Mouse (Mus musculus) small intestine, adult 2 months (tissue): Measurements from ENCODE around the gene 5430419D17Rik. TPM values are rescaled to one million over a fixed set of nuclear protein-coding genes. Genes with fewer than 3 reads are reported as not detected.

Experiments used
- H3K27ac ChIP-seq: fragments of 200-500 bp; 2 replicates; pipeline ENCODE4 v1.5.1; 2012; ENCODE audit warnings: low read depth, low read length, control low read depth, inconsistent platforms; ENCODE audit not compliant: insufficient read depth
- H3K27me3 ChIP-seq: fragments of 200-500 bp; 2 replicates; pipeline ENCODE4 v1.6.1; 2012; ENCODE audit warnings: mild to moderate bottlenecking, moderate library complexity, low read length, inconsistent platforms; ENCODE audit not compliant: control insufficient read depth, insufficient read depth
- H3K36me3 ChIP-seq: fragments of 200-500 bp; 2 replicates; pipeline ENCODE4 v1.6.1; 2012; ENCODE audit warnings: mild to moderate bottlenecking, low read length, control low read depth, inconsistent platforms; ENCODE audit not compliant: control insufficient read depth, insufficient read depth
- H3K4me1 ChIP-seq: fragments of 200-500 bp; 2 replicates; pipeline ENCODE4 v1.6.1; 2012; ENCODE audit warnings: low read length, inconsistent platforms, mixed read lengths; ENCODE audit not compliant: control insufficient read depth, insufficient read depth, insufficient read length
- H3K4me3 ChIP-seq: fragments of 200-500 bp; 2 replicates; pipeline ENCODE4 v1.5.1; 2012; ENCODE audit warnings: low read depth, mild to moderate bottlenecking, control low read depth, inconsistent platforms, low read length, moderate library complexity
- CTCF ChIP-seq: fragments of 200-500 bp; IDR thresholded peaks from 2 replicates; pipeline ENCODE4 v1.5.1; 2012; ENCODE audit warnings: low read depth, mild to moderate bottlenecking, control low read depth, inconsistent platforms, low read length, moderate library complexity, mixed read lengths; ENCODE audit not compliant: insufficient replicate concordance, insufficient read length; ENCODE audit errors: extremely low read depth
- POLR2A ChIP-seq: fragments of 200-500 bp; IDR thresholded peaks from 2 replicates; pipeline ENCODE4 v1.6.1; 2012; ENCODE audit warnings: low read depth, mild to moderate bottlenecking, control low read depth, inconsistent platforms, low read length, moderate library complexity
- WGBS: fragments of 180-500 bp; shearing (Covaris S2); methylation state at CpG from one replicate; pipeline ENCODE4 v1.1.7; 2018; 5-methylcytosine and 5-hydroxymethylcytosine counted together
- polyA plus RNA-seq: library from polyadenylated mRNA; depleted of rRNA; stranded (reverse); fragments of >200 nt; gene quantifications from 2 replicates; pipeline ENCODE4 v1.2.3, GENCODE M21; 2012

The 5430419D17Rik gene
- polyA plus RNA-seq, 1 experiment: not detected

DNA sequence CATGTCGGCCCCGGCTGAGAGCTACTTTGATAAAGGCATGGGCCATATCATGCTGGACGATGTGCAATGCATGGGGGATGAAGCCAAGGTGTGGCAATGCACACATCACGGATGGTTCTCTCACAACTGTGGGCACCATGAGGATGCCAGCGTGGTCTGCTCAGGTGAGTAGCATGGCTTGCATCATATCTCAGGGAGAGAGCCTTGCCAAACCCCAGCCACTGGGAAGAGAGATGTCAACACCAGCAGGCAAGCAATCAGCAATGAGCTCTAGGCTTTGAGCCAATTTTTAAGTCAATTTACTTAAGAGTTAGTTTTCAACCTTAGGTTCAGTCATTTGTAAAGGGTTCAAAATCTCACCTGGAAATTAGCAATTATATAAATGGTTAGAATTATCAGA lies 82.6 kb downstream of the 5430419D17Rik start:
- no peak for TF ChIP-seq CTCF
- 77% methylated on average over 5 of the region's 5 CpGs for WGBS
- Histone ChIP-seq H3K27me3 (no peaks in the 10 kb centered on the region), H3K4me1 (no peaks in the 10 kb centered on the region), H3K36me3 (no peaks in the 10 kb centered on the region), H3K4me3 (no peak overlapping the region), H3K27ac (no peak overlapping the region)

- WGBS: 20% methylated on average over 1 of the region's 1 CpGs
- no peak overlapping the region for H3K4me3 ChIP-seq
Measured at GRCm38 (mm10) chr7:131257309-131257708, 83.1 kb downstream of the 5430419D17Rik start.

GRCm38 (mm10) chr7:131260946-131261345 lies 86.7 kb downstream of the 5430419D17Rik start:
- no peaks in the 10 kb centered on the region for H3K36me3 ChIP-seq
- TF ChIP-seq POLR2A (no peak), CTCF (no peak)
- no peak overlapping the region for H3K27ac ChIP-seq
- H3K27me3 ChIP-seq: no peaks in the 10 kb centered on the region
- WGBS: 66% methylated on average over 6 of the region's 6 CpGs
- H3K4me3 ChIP-seq: no peak overlapping the region
- H3K4me1 ChIP-seq: no peaks in the 10 kb centered on the region

More at GRCm38 (mm10) chr7:131257309-131257708, 83.1 kb downstream of the 5430419D17Rik start:
- H3K36me3 ChIP-seq: no peaks in the 10 kb centered on the region
- TF ChIP-seq POLR2A: no peak
- no peak for TF ChIP-seq CTCF
- H3K4me1 ChIP-seq: no peaks in the 10 kb centered on the region
- H3K27me3 ChIP-seq: no peaks in the 10 kb centered on the region
- H3K27ac ChIP-seq: no peak overlapping the region

GRCm38 (mm10) chr7:131264251-131264650 lies 90.0 kb downstream of the 5430419D17Rik start:
- Histone ChIP-seq H3K4me1 (no peaks in the 10 kb centered on the region), H3K36me3 (no peaks in the 10 kb centered on the region), H3K27ac (no peak overlapping the region), H3K4me3 (no peak overlapping the region), H3K27me3 (no peaks in the 10 kb centered on the region)
- TF ChIP-seq CTCF: no peak
- TF ChIP-seq POLR2A: no peak
- WGBS: 81% methylated on average over 4 of the region's 4 CpGs

DNA sequence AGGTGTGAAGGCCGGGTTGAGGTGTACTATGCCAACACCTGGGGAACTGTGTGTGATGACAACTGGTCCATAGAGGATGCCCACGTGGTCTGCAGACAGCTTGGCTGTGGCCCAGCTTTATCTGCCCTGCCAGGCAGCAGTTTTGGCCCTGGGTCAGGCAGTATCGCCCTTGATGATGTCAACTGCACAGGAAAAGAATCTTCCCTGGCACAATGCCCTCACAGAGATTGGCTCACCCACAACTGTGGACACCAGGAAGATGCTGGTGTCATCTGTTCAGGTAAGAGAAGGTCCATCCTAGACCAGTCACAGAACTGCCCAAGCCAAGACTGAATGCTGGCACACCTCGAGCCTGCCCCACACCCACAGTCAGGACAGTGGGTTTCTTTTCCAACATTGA lies 91.6 kb downstream of the 5430419D17Rik start:
- no peaks in the 10 kb centered on the region for H3K36me3 ChIP-seq
- 51% methylated on average over 4 of the region's 4 CpGs for WGBS

DNA sequence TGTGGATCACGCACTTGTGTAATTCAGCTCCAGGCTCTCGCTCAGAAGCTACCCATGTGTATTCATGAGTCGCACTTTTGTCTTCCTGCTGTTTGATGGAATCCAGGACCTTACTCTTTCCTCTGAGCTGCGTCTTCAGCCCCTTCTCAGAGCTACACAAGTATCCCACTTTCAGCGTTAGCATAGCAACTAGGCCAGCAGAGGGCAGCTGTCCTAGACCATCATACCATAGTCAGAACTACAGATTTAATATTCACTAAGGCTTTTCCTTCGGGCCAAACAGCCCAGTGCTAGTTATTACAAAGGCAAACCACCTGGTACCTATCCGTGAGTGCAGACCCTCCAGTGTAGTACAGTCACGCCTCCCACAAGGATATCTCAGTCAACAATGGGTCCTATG lies 122.9 kb downstream of the 5430419D17Rik start:
- H3K36me3 ChIP-seq: no peaks in the 10 kb centered on the region

More for the DNA sequence above, 91.6 kb downstream of the 5430419D17Rik start:
- TF ChIP-seq CTCF (no peak), POLR2A (no peak)
- Histone ChIP-seq H3K27me3 (no peaks in the 10 kb centered on the region), H3K4me3 (no peak overlapping the region), H3K4me1 (no peaks in the 10 kb centered on the region), H3K27ac (no peak overlapping the region)

GRCm38 (mm10) chr7:131303340-131303739 lies 129.1 kb downstream of the 5430419D17Rik start:
- H3K4me1 ChIP-seq: no peaks in the 10 kb centered on the region
- 43% methylated on average over 8 of the region's 8 CpGs for WGBS
- no peaks in the 10 kb centered on the region for H3K27me3 ChIP-seq
- TF ChIP-seq POLR2A: no peak
- TF ChIP-seq CTCF: no peak
- no peak overlapping the region for H3K27ac ChIP-seq
- H3K36me3 ChIP-seq: no peaks in the 10 kb centered on the region
- no peak overlapping the region for H3K4me3 ChIP-seq

More for the DNA sequence above, 122.9 kb downstream of the 5430419D17Rik start:
- no peaks in the 10 kb centered on the region for H3K4me1 ChIP-seq
- 70% methylated on average over 8 of the region's 8 CpGs for WGBS
- TF ChIP-seq POLR2A: no peak
- TF ChIP-seq CTCF: no peak
- no peak overlapping the region for H3K4me3 ChIP-seq
- no peak overlapping the region for H3K27ac ChIP-seq
- no peaks in the 10 kb centered on the region for H3K27me3 ChIP-seq

- WGBS: 75% methylated on average over 5 of the region's 5 CpGs
- no peaks in the 10 kb centered on the region for H3K27me3 ChIP-seq
- TF ChIP-seq CTCF (no peak), POLR2A (no peak)
- no peaks in the 10 kb centered on the region for H3K36me3 ChIP-seq
- H3K4me1 ChIP-seq: no peaks in the 10 kb centered on the region
- no peak overlapping the region for H3K4me3 ChIP-seq
- H3K27ac ChIP-seq: no peak overlapping the region
Measured at GRCm38 (mm10) chr7:131306733-131307132, 132.5 kb downstream of the 5430419D17Rik start.
